Mouse (Mus musculus) kidney, adult 2 months (tissue): ENCODE results near the gene Dapk3. TPM values are rescaled to one million over a fixed set of nuclear protein-coding genes. Genes with fewer than 3 reads are reported as not detected.
"Not testable (repeated sequence)": the region's sequence is repeated elsewhere in the genome, so short reads cannot be mapped to it uniquely, and the experiment has no call there.

Experiments used
- DNase-seq: peaks from one replicate; pipeline ENCODE4 v3.0.0; 2021
- H3K27ac ChIP-seq: fragments of 200-500 bp; 2 replicates; pipeline ENCODE4 v1.5.1; 2012; ENCODE audit warnings: low read depth, low read length, control low read depth, inconsistent platforms; ENCODE audit not compliant: insufficient read depth
- H3K27me3 ChIP-seq: fragments of 200-500 bp; replicated peaks from 2 replicates; pipeline ENCODE4 v1.6.1; 2012; ENCODE audit warnings: mild to moderate bottlenecking, moderate library complexity, low read length, inconsistent platforms; ENCODE audit not compliant: control insufficient read depth, insufficient read depth
- H3K36me3 ChIP-seq: fragments of 200-500 bp; 2 replicates; pipeline ENCODE4 v1.6.1; 2012; ENCODE audit warnings: mild to moderate bottlenecking, moderate library complexity, low read length, inconsistent platforms; ENCODE audit not compliant: control insufficient read depth, insufficient read depth
- H3K4me1 ChIP-seq: fragments of 200-500 bp; 2 replicates; pipeline ENCODE4 v1.6.1; 2011; ENCODE audit warnings: low read length; ENCODE audit not compliant: control insufficient read depth, insufficient read depth
- H3K4me3 ChIP-seq: fragments of 200-500 bp; 2 replicates; pipeline ENCODE4 v1.5.1; 2011; ENCODE audit warnings: mild to moderate bottlenecking, low read depth, low read length, control low read depth; ENCODE audit not compliant: insufficient read depth
- CTCF ChIP-seq: fragments of 200-500 bp; conservative IDR thresholded peaks from 2 replicates; pipeline ENCODE4 v1.5.1; 2011; ENCODE audit warnings: low read depth, mild to moderate bottlenecking, control low read depth, low read length, moderate library complexity, mixed read lengths; ENCODE audit not compliant: insufficient read depth, insufficient read length
- POLR2A ChIP-seq: fragments of 200-500 bp; IDR thresholded peaks from one replicate; pipeline ENCODE4 v1.6.1; 2011; ENCODE audit warnings: low read depth, low read length, control low read depth
- WGBS: fragments of 180-500 bp; shearing (Covaris S2); methylation state at CpG from one replicate; pipeline ENCODE4 v1.1.7; 2018; 5-methylcytosine and 5-hydroxymethylcytosine counted together
- polyA plus RNA-seq: library from polyadenylated mRNA; depleted of rRNA; stranded (reverse); fragments of >200 nt; gene quantifications from 2 replicates; pipeline ENCODE4 v1.2.3, GENCODE M21; 2012

Gene Dapk3
- polyA plus RNA-seq, 1 experiment: 52.9 TPM

GRCm38 (mm10) chr10:81217267-81217666 is 34.5 kb downstream of the Dapk3 start:
- H3K27ac ChIP-seq, H3K36me3 ChIP-seq, DNase-seq, H3K4me3 ChIP-seq, H3K27me3 ChIP-seq, H3K4me1 ChIP-seq: not testable (repeated sequence)
- peak; percentile 55 for TF ChIP-seq CTCF
- 26% methylated on average over 1 of the region's 1 CpGs for WGBS

GRCm38 (mm10) chr10:81217964-81218363 is 35.2 kb downstream of the Dapk3 start:
- H3K36me3 ChIP-seq: no peaks in the 10 kb centered on the region
- H3K4me3 ChIP-seq: no peak overlapping the region
- WGBS: 23% methylated on average over 7 of the region's 7 CpGs
- DNase-seq: peak; percentile 75
- H3K4me1 ChIP-seq: 0 out of 2 replicates have a peak, but pooled peaks cover 3% of the 10 kb centered on the region
- TF ChIP-seq CTCF: peak; percentile 84
- TF ChIP-seq POLR2A: no peak
- no peaks in the 10 kb centered on the region for H3K27me3 ChIP-seq
- H3K27ac ChIP-seq: no peak overlapping the region

- Histone ChIP-seq H3K27ac (no peak overlapping the region), H3K4me3 (no peak overlapping the region), H3K36me3 (no peaks in the 10 kb centered on the region), H3K27me3 (no peaks in the 10 kb centered on the region), H3K4me1 (0 out of 2 replicates have a peak, but pooled peaks cover 3% of the 10 kb centered on the region)
- 83% methylated on average over 5 of the region's 5 CpGs for WGBS
- DNase-seq: no peak
- TF ChIP-seq CTCF: no peak
- no peak for TF ChIP-seq POLR2A
Measured at GRCm38 (mm10) chr10:81221402-81222015, 38.7 kb downstream of the Dapk3 start.

- not testable (repeated sequence) for H3K4me1 ChIP-seq, H3K36me3 ChIP-seq, DNase-seq, H3K27ac ChIP-seq, H3K4me3 ChIP-seq, H3K27me3 ChIP-seq
- WGBS: 50% methylated on average over 2 of the region's 2 CpGs
Measured at GRCm38 (mm10) chr10:81223731-81224130, 40.9 kb downstream of the Dapk3 start.

DNA sequence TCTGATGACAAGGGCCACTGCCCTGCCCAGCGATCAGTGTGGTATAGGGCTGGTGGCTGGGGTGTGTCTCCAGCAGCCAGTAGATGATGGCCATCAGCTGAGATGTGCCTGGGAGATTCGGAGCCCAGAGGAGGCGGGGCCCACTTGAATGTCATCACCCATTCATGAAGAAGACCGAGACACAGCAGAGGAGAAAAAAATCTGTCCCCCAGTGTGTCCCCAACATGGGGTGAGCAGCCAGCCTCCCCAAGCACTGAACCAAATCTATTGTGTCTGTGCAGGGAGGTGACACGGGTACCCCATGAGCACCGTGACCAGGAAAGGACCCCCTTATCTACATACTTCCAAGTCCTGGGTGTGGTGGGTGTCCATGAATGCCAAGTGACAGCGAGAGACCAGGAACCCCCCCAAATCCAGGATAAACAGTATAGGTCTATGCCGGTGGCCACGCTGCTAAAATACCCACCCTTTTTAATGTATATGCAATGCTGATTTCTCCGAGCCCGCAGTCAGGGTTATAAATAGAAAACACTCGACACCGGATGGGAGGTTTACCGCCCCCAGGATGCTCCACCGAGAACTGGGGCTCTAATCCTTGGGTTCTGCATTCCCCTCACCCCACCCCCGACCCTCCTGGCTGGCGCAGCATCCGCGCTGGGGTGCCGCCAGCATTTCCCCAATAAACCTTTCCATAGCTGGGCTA is 47.1 kb downstream of the Dapk3 start:
- no peaks in the 10 kb centered on the region for H3K27me3 ChIP-seq
- H3K36me3 ChIP-seq: no peaks in the 10 kb centered on the region
- no peak overlapping the region for H3K4me3 ChIP-seq
- DNase-seq: no peak
- WGBS: 19% methylated on average over 20 of the region's 20 CpGs
- 0 out of 2 replicates have a peak, but pooled peaks cover 3% of the 10 kb centered on the region for H3K4me1 ChIP-seq
- TF ChIP-seq POLR2A (no peak), CTCF (no peak)
- H3K27ac ChIP-seq: no peak overlapping the region

DNA sequence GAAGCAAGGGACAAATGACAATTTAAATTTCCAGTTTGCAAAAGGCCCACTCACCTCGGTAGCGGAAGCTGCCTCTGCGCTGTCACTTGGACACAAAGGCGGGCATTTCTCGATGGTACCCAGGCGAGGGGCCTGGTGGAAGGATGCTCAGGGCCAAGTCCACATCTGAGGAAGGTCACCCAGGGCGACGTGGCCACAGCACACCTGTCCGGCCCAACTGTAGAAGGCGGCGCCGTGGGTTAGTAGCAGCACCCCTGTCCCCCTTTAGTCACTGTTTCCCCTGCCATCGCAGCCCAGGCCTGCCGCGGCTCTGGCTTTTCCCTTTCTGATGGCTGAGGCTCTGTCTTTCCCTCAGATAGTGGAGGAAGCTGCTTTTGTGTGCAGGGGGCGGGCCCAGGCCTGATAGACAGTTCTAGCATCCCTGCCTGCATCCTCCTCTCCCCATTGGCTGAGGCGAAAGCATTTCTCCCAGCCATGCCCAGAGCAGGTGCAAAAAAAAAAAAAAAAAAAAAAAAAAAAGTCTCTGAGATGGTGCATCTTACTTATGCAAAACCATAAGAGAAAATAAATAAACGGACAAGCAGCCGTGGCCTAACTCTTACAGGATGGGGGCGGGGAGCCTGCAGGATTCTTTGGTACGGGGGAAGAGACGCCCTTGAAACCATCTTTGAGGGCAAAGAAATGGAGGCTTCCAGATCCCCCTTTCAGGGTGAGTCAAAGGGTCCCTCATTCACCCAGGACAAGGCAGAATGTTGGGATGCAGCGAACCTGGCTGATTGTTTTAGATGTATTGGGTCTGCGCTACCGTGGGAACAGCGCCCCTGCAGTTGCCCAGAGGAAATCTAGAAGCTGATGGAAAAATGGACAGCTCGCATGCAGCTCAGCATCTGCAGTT is 47.9 kb downstream of the Dapk3 start, which contains the start of gene Atcay:
Gene Atcay, minus strand, starts transcription at position 396 of the 895 bp plus-strand sequence.
- Histone ChIP-seq H3K27me3 (no peaks in the 10 kb centered on the region), H3K27ac (no peak within 1 kb of the TSS), H3K36me3 (no peaks in the 10 kb centered on the region), H3K4me1 (0 out of 2 replicates have a peak, but pooled peaks cover 3% of the 10 kb centered on the region), H3K4me3 (no peak within 1 kb of the TSS)
- 9% methylated on average over 27 of the region's 27 CpGs for WGBS
- TF ChIP-seq POLR2A (no peak), CTCF (peak; percentile 64)
- DNase-seq: no peak

DNA sequence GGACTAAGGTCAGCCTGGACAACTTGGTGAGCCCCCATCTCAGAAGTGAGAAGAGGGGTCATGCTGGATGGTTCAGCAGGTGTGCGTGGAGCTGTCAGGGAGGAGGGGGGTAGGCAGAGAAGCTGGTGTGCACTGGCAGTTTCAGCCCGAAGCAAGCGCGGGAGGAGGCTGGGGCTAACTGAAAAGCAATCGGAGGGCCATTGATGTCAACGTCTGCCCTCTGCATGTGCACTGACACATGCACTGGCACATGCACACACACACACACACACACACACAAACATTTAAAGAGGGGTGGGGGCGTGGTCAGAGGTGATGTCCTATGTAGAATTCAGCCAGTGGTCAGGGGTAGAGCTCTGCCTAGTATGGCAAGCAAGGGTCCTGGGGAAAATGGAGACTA is 48.6 kb downstream of the Dapk3 start:
- no peak for TF ChIP-seq CTCF
- WGBS: 38% methylated on average over 7 of the region's 7 CpGs
- H3K36me3 ChIP-seq: no peaks in the 10 kb centered on the region
- no peak for DNase-seq
- H3K4me1 ChIP-seq: 0 out of 2 replicates have a peak, but pooled peaks cover 3% of the 10 kb centered on the region
- no peak overlapping the region for H3K4me3 ChIP-seq
- no peaks in the 10 kb centered on the region for H3K27me3 ChIP-seq
- no peak overlapping the region for H3K27ac ChIP-seq
